Mouse (Mus musculus) macrophage (primary cell): ENCODE measurements around the gene Kif6. TPM values are rescaled to one million over a fixed set of nuclear protein-coding genes. Genes with fewer than 3 reads are reported as not detected.

Experiments
- H3K27ac ChIP-seq: fragments of 350-480 bp; formaldehyde crosslinking; 2 replicates; pipeline ENCODE4 v1.9.0; 2021
- H3K36me3 ChIP-seq: fragments of 350-480 bp; formaldehyde crosslinking; 2 replicates; pipeline ENCODE4 v1.9.0; 2021; ENCODE audit errors: inconsistent target
- H3K4me3 ChIP-seq: fragments of 350-480 bp; formaldehyde crosslinking; 2 replicates; pipeline ENCODE4 v1.9.0; 2021; ENCODE audit errors: inconsistent target
- H3K79me2 ChIP-seq: fragments of 350-480 bp; formaldehyde crosslinking; 2 replicates; pipeline ENCODE4 v1.9.0; 2021; ENCODE audit errors: inconsistent target
- WGBS: methylation state at CpG from one replicate; pipeline ENCODE4 v1.1.7; 2026; ENCODE audit warnings: inconsistent platforms; ENCODE audit not compliant: missing documents; 5-methylcytosine and 5-hydroxymethylcytosine counted together
- polyA plus RNA-seq: library from polyadenylated mRNA; stranded (reverse); fragments of 250-400 nt; gene quantifications from 3 replicates; pipeline ENCODE4 v1.2.4, GENCODE M21; 2018; ENCODE audit warnings: inconsistent platforms

Gene Kif6
- polyA plus RNA-seq, 1 experiment from 2014 or later = not detected

GRCm38 (mm10) chr17:49690607-49691454 is 75.9 kb downstream of the Kif6 start:
- 86% methylated on average over 8 of the region's 10 CpGs for WGBS
- H3K79me2 ChIP-seq = no peaks in the 10 kb centered on the region
- no peak overlapping the region for H3K4me3 ChIP-seq
- H3K27ac ChIP-seq = no peak overlapping the region
- no peaks in the 10 kb centered on the region for H3K36me3 ChIP-seq

GRCm38 (mm10) chr17:49691455-49691805 is 76.5 kb downstream of the Kif6 start:
- Histone ChIP-seq H3K36me3 (no peaks in the 10 kb centered on the region), H3K79me2 (no peaks in the 10 kb centered on the region), H3K27ac (no peak overlapping the region), H3K4me3 (no peak overlapping the region)
- WGBS = 79% methylated on average over 9 of the region's 9 CpGs

- 82% methylated on average over 5 of the region's 5 CpGs for WGBS
- H3K4me3 ChIP-seq = no peak overlapping the region
- H3K79me2 ChIP-seq = no peaks in the 10 kb centered on the region
- H3K36me3 ChIP-seq = no peaks in the 10 kb centered on the region
- H3K27ac ChIP-seq = no peak overlapping the region
Observed at GRCm38 (mm10) chr17:49693206-49693605, 78.3 kb downstream of the Kif6 start.

- Histone ChIP-seq H3K36me3 (no peaks in the 10 kb centered on the region), H3K79me2 (no peaks in the 10 kb centered on the region), H3K4me3 (no peak overlapping the region), H3K27ac (no peak overlapping the region)
- WGBS = 93% methylated on average over 5 of the region's 5 CpGs
Observed at GRCm38 (mm10) chr17:49697220-49697619, 82.3 kb downstream of the Kif6 start.

- no peak overlapping the region for H3K27ac ChIP-seq
- WGBS = 77% methylated on average over 12 of the region's 12 CpGs
- H3K4me3 ChIP-seq = no peak overlapping the region
- no peaks in the 10 kb centered on the region for H3K79me2 ChIP-seq
- H3K36me3 ChIP-seq = no peaks in the 10 kb centered on the region
Observed at GRCm38 (mm10) chr17:49703492-49704249, 88.7 kb downstream of the Kif6 start.

GRCm38 (mm10) chr17:49709192-49709591 is 94.3 kb downstream of the Kif6 start:
- no peaks in the 10 kb centered on the region for H3K79me2 ChIP-seq
- H3K27ac ChIP-seq = no peak overlapping the region
- no peak overlapping the region for H3K4me3 ChIP-seq
- H3K36me3 ChIP-seq = no peaks in the 10 kb centered on the region
- WGBS = 78% methylated on average over 2 of the region's 2 CpGs

GRCm38 (mm10) chr17:49710101-49710630 is 95.2 kb downstream of the Kif6 start:
- no peak overlapping the region for H3K27ac ChIP-seq
- H3K79me2 ChIP-seq = no peaks in the 10 kb centered on the region
- no peak overlapping the region for H3K4me3 ChIP-seq
- WGBS = 89% methylated on average over 5 of the region's 5 CpGs
- no peaks in the 10 kb centered on the region for H3K36me3 ChIP-seq

GRCm38 (mm10) chr17:49726206-49726605 is 111.3 kb downstream of the Kif6 start:
- H3K36me3 ChIP-seq = no peaks in the 10 kb centered on the region
- no peaks in the 10 kb centered on the region for H3K79me2 ChIP-seq
- H3K27ac ChIP-seq = no peak overlapping the region
- no peak overlapping the region for H3K4me3 ChIP-seq
- 100% methylated on average over 2 of the region's 2 CpGs for WGBS

GRCm38 (mm10) chr17:49726976-49727375 is 112.0 kb downstream of the Kif6 start:
- Histone ChIP-seq H3K36me3 (no peaks in the 10 kb centered on the region), H3K27ac (no peak overlapping the region), H3K79me2 (no peaks in the 10 kb centered on the region), H3K4me3 (no peak overlapping the region)
- 83% methylated on average over 4 of the region's 4 CpGs for WGBS

GRCm38 (mm10) chr17:49727428-49728045 is 112.6 kb downstream of the Kif6 start:
- no peaks in the 10 kb centered on the region for H3K79me2 ChIP-seq
- H3K36me3 ChIP-seq = no peaks in the 10 kb centered on the region
- WGBS = 87% methylated on average over 5 of the region's 5 CpGs
- no peak overlapping the region for H3K27ac ChIP-seq
- no peak overlapping the region for H3K4me3 ChIP-seq

GRCm38 (mm10) chr17:49729856-49730255 is 114.9 kb downstream of the Kif6 start:
- 88% methylated on average over 1 of the region's 1 CpGs for WGBS
- Histone ChIP-seq H3K79me2 (no peaks in the 10 kb centered on the region), H3K36me3 (no peaks in the 10 kb centered on the region), H3K4me3 (no peak overlapping the region), H3K27ac (no peak overlapping the region)

GRCm38 (mm10) chr17:49732706-49733105 is 117.8 kb downstream of the Kif6 start:
- H3K4me3 ChIP-seq = no peak overlapping the region
- 95% methylated on average over 8 of the region's 8 CpGs for WGBS

GRCm38 (mm10) chr17:49734079-49734478 is 119.1 kb downstream of the Kif6 start:
- H3K4me3 ChIP-seq = no peak overlapping the region
- H3K27ac ChIP-seq = no peak overlapping the region
- no peaks in the 10 kb centered on the region for H3K36me3 ChIP-seq
- H3K79me2 ChIP-seq = no peaks in the 10 kb centered on the region
- WGBS = 91% methylated on average over 6 of the region's 6 CpGs

More at GRCm38 (mm10) chr17:49732706-49733105, 117.8 kb downstream of the Kif6 start:
- H3K27ac ChIP-seq = no peak overlapping the region
- H3K79me2 ChIP-seq = no peaks in the 10 kb centered on the region
- no peaks in the 10 kb centered on the region for H3K36me3 ChIP-seq

GRCm38 (mm10) chr17:49734776-49735175 is 119.8 kb downstream of the Kif6 start:
- Histone ChIP-seq H3K36me3 (no peaks in the 10 kb centered on the region), H3K79me2 (no peaks in the 10 kb centered on the region), H3K4me3 (no peak overlapping the region), H3K27ac (no peak overlapping the region)
- 86% methylated on average over 2 of the region's 2 CpGs for WGBS
